Mouse (Mus musculus) erythroid progenitor cell, adult 5-6 weeks (primary cell): ENCODE measurements around the gene Odf3. TPM values are rescaled to one million over a fixed set of nuclear protein-coding genes. Genes with fewer than 3 reads are reported as not detected.
A peak's percentile ranks its signal among the peaks of the same experiment; 100 is the strongest.
"Not testable (repeated sequence)": the region's sequence is repeated elsewhere in the genome, so short reads cannot be mapped to it uniquely, and the experiment has no call there.

Source experiments
- ATAC-seq: replicated peaks from 2 replicates; pipeline ENCODE4 v1.8.0; 2016; ENCODE audit warnings: moderate number of reproducible peaks, mild to moderate bottlenecking, moderate TSS enrichment, inconsistent platforms; ENCODE audit not compliant: poor library complexity, low FRiP score, severe bottlenecking
- total RNA-seq, 2 experiments: library from RNA; stranded (forward) in 1 of 2; stranded (reverse) in 1 of 2; fragments of 150-400 nt in 1 of 2; fragments of 186-747, 209-891 nt in 1 of 2; gene quantifications; 2 replicates each; pipeline versions ENCODE4 v1.2.3 to v1.2.4; 2015 to 2017; ENCODE audit warnings: low replicate concordance in 2 of 2

Gene Odf3
- total RNA-seq, 2 experiments from 2014 or later: not detected

- ATAC-seq: no peak
These were observed 29.8 kb downstream of the Odf3 start for GRCm38 (mm10) chr7:140877364-140877763.

GRCm38 (mm10) chr7:140879355-140879754 is 31.8 kb downstream of the Odf3 start:
- no peak for ATAC-seq

GRCm38 (mm10) chr7:140880419-140880818 is 32.8 kb downstream of the Odf3 start:
- ATAC-seq: no peak

- ATAC-seq: 0 out of 2 replicates have a peak, but pooled peaks have one; percentile 9
These were observed 33.4 kb downstream of the Odf3 start for GRCm38 (mm10) chr7:140880865-140881515.

GRCm38 (mm10) chr7:140881696-140882468 is 34.3 kb downstream of the Odf3 start, which contains the start of the genes Psmd13 and Sirt3:
Gene Psmd13 (plus strand): TSS chr7:140881968.
Gene Sirt3 (minus strand): TSS chr7:140882309.
- ATAC-seq: peak; percentile 91

GRCm38 (mm10) chr7:140882469-140882803 is 34.8 kb downstream of the Odf3 start:
- ATAC-seq: peak; percentile 13; the same call in 1 of the 2 replicates

- not testable (repeated sequence) for ATAC-seq
These were observed 43.0 kb downstream of the Odf3 start for GRCm38 (mm10) chr7:140890636-140891035.

- ATAC-seq: no peak
These were observed 46.4 kb downstream of the Odf3 start for GRCm38 (mm10) chr7:140894031-140894430.

GRCm38 (mm10) chr7:140894611-140895010 is 47.0 kb downstream of the Odf3 start:
- ATAC-seq: no peak

- no peak for ATAC-seq
These were observed 50.3 kb downstream of the Odf3 start for GRCm38 (mm10) chr7:140897863-140898262.

GRCm38 (mm10) chr7:140899121-140899520 is 51.5 kb downstream of the Odf3 start:
- ATAC-seq: no peak

GRCm38 (mm10) chr7:140900220-140900619 is 52.6 kb downstream of the Odf3 start, which contains the start of gene Cox8b:
Gene Cox8b (minus strand): TSS chr7:140900446.
- ATAC-seq: no peak

Other genes starting within 250 kb of the Odf3 start
- not detected in 2 replicates for gene Olfr46, start 246.5 kb upstream of the Odf3 start, total RNA-seq (2015; ENCODE audit: low replicate concordance)
- gene Olfr46, start 246.5 kb upstream of the Odf3 start, total RNA-seq (2017; ENCODE audit: low replicate concordance): 0.08 and 0.26 TPM in 2 replicates
- not detected in 2 replicates for gene Olfr61, start 218.8 kb upstream of the Odf3 start, total RNA-seq (2015; ENCODE audit: low replicate concordance)
- not detected in 2 replicates for gene Olfr61, start 218.8 kb upstream of the Odf3 start, total RNA-seq (2017; ENCODE audit: low replicate concordance)
- gene Olfr53, start 201.4 kb upstream of the Odf3 start, total RNA-seq (2015; ENCODE audit: low replicate concordance): not detected in 2 replicates
- gene Olfr53, start 201.4 kb upstream of the Odf3 start, total RNA-seq (2017; ENCODE audit: low replicate concordance): not detected in 2 replicates
- gene Olfr539, start 187.9 kb upstream of the Odf3 start, total RNA-seq (2015; ENCODE audit: low replicate concordance): not detected in 2 replicates
- gene Olfr539, start 187.9 kb upstream of the Odf3 start, total RNA-seq (2017; ENCODE audit: low replicate concordance): not detected in 2 replicates
- gene Olfr45, start 165.9 kb upstream of the Odf3 start, total RNA-seq (2015; ENCODE audit: low replicate concordance): not detected in 2 replicates
- gene Olfr45, start 165.9 kb upstream of the Odf3 start, total RNA-seq (2017; ENCODE audit: low replicate concordance): not detected in 2 replicates
- not detected in 2 replicates for gene Olfr541, start 150.5 kb upstream of the Odf3 start, total RNA-seq (2015; ENCODE audit: low replicate concordance)
- not detected in 2 replicates for gene Olfr541, start 150.5 kb upstream of the Odf3 start, total RNA-seq (2017; ENCODE audit: low replicate concordance)
- not detected in 2 replicates for gene Cyp2e1, start 84.1 kb upstream of the Odf3 start, total RNA-seq (2015; ENCODE audit: low replicate concordance)
- not detected in 2 replicates for gene Cyp2e1, start 84.1 kb upstream of the Odf3 start, total RNA-seq (2017; ENCODE audit: low replicate concordance)
- 1.8 TPM in 1 of 2 replicates, not detected in the other for gene Syce1, start 60.0 kb upstream of the Odf3 start, total RNA-seq (2015; ENCODE audit: low replicate concordance)
- not detected in 2 replicates for gene Syce1, start 60.0 kb upstream of the Odf3 start, total RNA-seq (2017; ENCODE audit: low replicate concordance)
- gene Zfp941, start 25.6 kb upstream of the Odf3 start, total RNA-seq (2015; ENCODE audit: low replicate concordance): 0.36 TPM in 1 of 2 replicates, not detected in the other
- gene Zfp941, start 25.6 kb upstream of the Odf3 start, total RNA-seq (2017; ENCODE audit: low replicate concordance): not detected in 2 replicates
- gene Urah, start 12.8 kb upstream of the Odf3 start, total RNA-seq (2015; ENCODE audit: low replicate concordance): not detected in 2 replicates
- not detected in 2 replicates for gene Urah, start 12.8 kb upstream of the Odf3 start, total RNA-seq (2017; ENCODE audit: low replicate concordance)
- gene Scgb1c1, start 2.3 kb upstream of the Odf3 start, total RNA-seq (2015; ENCODE audit: low replicate concordance): not detected in 2 replicates
- not detected in 2 replicates for gene Scgb1c1, start 2.3 kb upstream of the Odf3 start, total RNA-seq (2017; ENCODE audit: low replicate concordance)
- gene Gm45785, start 8.5 kb downstream of the Odf3 start, total RNA-seq (2015; ENCODE audit: low replicate concordance): not detected in 2 replicates
- 2.8 TPM in 1 of 2 replicates, not detected in the other for gene Gm45785, start 8.5 kb downstream of the Odf3 start, total RNA-seq (2017; ENCODE audit: low replicate concordance)
- 19.1 and 49.5 TPM in 2 replicates for gene Ric8a, start 9.2 kb downstream of the Odf3 start, total RNA-seq (2015; ENCODE audit: low replicate concordance)
- 12.1 and 22.2 TPM in 2 replicates for gene Ric8a, start 9.2 kb downstream of the Odf3 start, total RNA-seq (2017; ENCODE audit: low replicate concordance)
- gene Bet1l, start 9.8 kb downstream of the Odf3 start, total RNA-seq (2015; ENCODE audit: low replicate concordance): 7.6 and 9.2 TPM in 2 replicates
- gene Bet1l, start 9.8 kb downstream of the Odf3 start, total RNA-seq (2017; ENCODE audit: low replicate concordance): 9.0 and 9.4 TPM in 2 replicates
- gene Psmd13, start 34.2 kb downstream of the Odf3 start, total RNA-seq (2015; ENCODE audit: low replicate concordance): 74.2 and 90.1 TPM in 2 replicates
- 136 and 162 TPM in 2 replicates for gene Psmd13, start 34.2 kb downstream of the Odf3 start, total RNA-seq (2017; ENCODE audit: low replicate concordance)
- 14.4 and 16.3 TPM in 2 replicates for gene Sirt3, start 34.5 kb downstream of the Odf3 start, total RNA-seq (2015; ENCODE audit: low replicate concordance)
- gene Sirt3, start 34.5 kb downstream of the Odf3 start, total RNA-seq (2017; ENCODE audit: low replicate concordance): 6.5 and 13.5 TPM in 2 replicates
- not detected in 2 replicates for gene Cox8b, start 52.6 kb downstream of the Odf3 start, total RNA-seq (2015; ENCODE audit: low replicate concordance)
- gene Cox8b, start 52.6 kb downstream of the Odf3 start, total RNA-seq (2017; ENCODE audit: low replicate concordance): not detected in 2 replicates
- gene Nlrp6, start 73.1 kb downstream of the Odf3 start, total RNA-seq (2015; ENCODE audit: low replicate concordance): not detected in 2 replicates
- not detected in 2 replicates for gene Nlrp6, start 73.1 kb downstream of the Odf3 start, total RNA-seq (2017; ENCODE audit: low replicate concordance)
- 0.72 TPM in 1 of 2 replicates, not detected in the other for gene Pgghg, start 93.6 kb downstream of the Odf3 start, total RNA-seq (2015; ENCODE audit: low replicate concordance)
- 0.90 and 1.3 TPM in 2 replicates for gene Pgghg, start 93.6 kb downstream of the Odf3 start, total RNA-seq (2017; ENCODE audit: low replicate concordance)
- gene Ifitm5, start 102.5 kb downstream of the Odf3 start, total RNA-seq (2015; ENCODE audit: low replicate concordance): not detected in 2 replicates
- gene Ifitm5, start 102.5 kb downstream of the Odf3 start, total RNA-seq (2017; ENCODE audit: low replicate concordance): not detected in 2 replicates
- not detected in 2 replicates for gene Gm45717, start 108.1 kb downstream of the Odf3 start, total RNA-seq (2015; ENCODE audit: low replicate concordance)
- gene Gm45717, start 108.1 kb downstream of the Odf3 start, total RNA-seq (2017; ENCODE audit: low replicate concordance): not detected in 2 replicates
- 61.6 and 73.4 TPM in 2 replicates for gene Ifitm2, start 108.2 kb downstream of the Odf3 start, total RNA-seq (2015; ENCODE audit: low replicate concordance)
- gene Ifitm2, start 108.2 kb downstream of the Odf3 start, total RNA-seq (2017; ENCODE audit: low replicate concordance): 14.5 and 51.7 TPM in 2 replicates
- 31.0 TPM in 1 of 2 replicates, not detected in the other for gene Ifitm1, start 119.4 kb downstream of the Odf3 start, total RNA-seq (2015; ENCODE audit: low replicate concordance)
- 0.90 and 20.6 TPM in 2 replicates for gene Ifitm1, start 119.4 kb downstream of the Odf3 start, total RNA-seq (2017; ENCODE audit: low replicate concordance)
- gene Ifitm3, start 163.0 kb downstream of the Odf3 start, total RNA-seq (2015; ENCODE audit: low replicate concordance): 156 and 271 TPM in 2 replicates
- 73.5 and 106 TPM in 2 replicates for gene Ifitm3, start 163.0 kb downstream of the Odf3 start, total RNA-seq (2017; ENCODE audit: low replicate concordance)
- 172 and 212 TPM in 2 replicates for gene Ifitm6, start 170.1 kb downstream of the Odf3 start, total RNA-seq (2015; ENCODE audit: low replicate concordance)
- gene Ifitm6, start 170.1 kb downstream of the Odf3 start, total RNA-seq (2017; ENCODE audit: low replicate concordance): 65.6 and 95.9 TPM in 2 replicates
- not detected in 2 replicates for gene Gm17387, start 181.3 kb downstream of the Odf3 start, total RNA-seq (2015; ENCODE audit: low replicate concordance)
- gene Gm17387, start 181.3 kb downstream of the Odf3 start, total RNA-seq (2017; ENCODE audit: low replicate concordance): not detected in 2 replicates
- gene B4galnt4, start 213.3 kb downstream of the Odf3 start, total RNA-seq (2015; ENCODE audit: low replicate concordance): not detected in 2 replicates
- 0.26 TPM in 1 of 2 replicates, not detected in the other for gene B4galnt4, start 213.3 kb downstream of the Odf3 start, total RNA-seq (2017; ENCODE audit: low replicate concordance)
- gene Pkp3, start 230.4 kb downstream of the Odf3 start, total RNA-seq (2015; ENCODE audit: low replicate concordance): 4.3 TPM in 1 of 2 replicates, not detected in the other
- 0.91 and 1.3 TPM in 2 replicates for gene Pkp3, start 230.4 kb downstream of the Odf3 start, total RNA-seq (2017; ENCODE audit: low replicate concordance)